Mouse (Mus musculus) C2C12 (cell line): ENCODE measurements at regions not wholly inside any gene's neighbourhood (a gene's known extent, or its start where the extent isn't known, plus 50 kb on each side); places are given as distances from the start of the nearest gene placed in this dataset.

Experiments
- H3K27me3 ChIP-seq: one replicate; pipeline ENCODE4 v1.6.1; 2011; ENCODE audit not compliant: control insufficient read depth, insufficient read depth, insufficient read length
- H3K36me3 ChIP-seq: one replicate; pipeline ENCODE4 v1.6.1; 2011; ENCODE audit not compliant: control insufficient read depth, insufficient read depth
- H3K4me3 ChIP-seq: one replicate; pipeline ENCODE4 v1.5.1; 2011; ENCODE audit warnings: mild to moderate bottlenecking, control low read depth; ENCODE audit not compliant: poor library complexity, insufficient read depth, severe bottlenecking
- H3K79me2 ChIP-seq: one replicate; pipeline ENCODE4 v1.6.1; 2011; ENCODE audit not compliant: control insufficient read depth, insufficient read depth
- H3K79me3 ChIP-seq: one replicate; pipeline ENCODE4 v1.6.1; 2011; ENCODE audit warnings: low read depth, control low read depth
- H3ac ChIP-seq: one replicate; pipeline ENCODE3; 2011; ENCODE audit warnings: low read depth; ENCODE audit not compliant: control insufficient read depth, insufficient read length
- CEBPB ChIP-seq: IDR thresholded peaks from one replicate; pipeline ENCODE4 v1.6.1; 2011; ENCODE audit warnings: low read depth, mild to moderate bottlenecking, control low read depth, moderate library complexity
- CTCF ChIP-seq: IDR thresholded peaks from one replicate; pipeline ENCODE4 v1.5.1; 2011; ENCODE audit not compliant: control insufficient read depth, insufficient read depth, insufficient read length
- FOSL1 ChIP-seq: IDR thresholded peaks from one replicate; pipeline ENCODE4 v1.8.0; 2011; ENCODE audit warnings: mild to moderate bottlenecking, low read length; ENCODE audit not compliant: poor library complexity, insufficient read depth, severe bottlenecking
- MAX ChIP-seq: IDR thresholded peaks from one replicate; pipeline ENCODE4 v1.6.1; 2011; ENCODE audit warnings: mild to moderate bottlenecking, control low read depth
- MYOD1 ChIP-seq: IDR thresholded peaks from one replicate; pipeline ENCODE4 v1.6.1; 2011; ENCODE audit warnings: low read depth; ENCODE audit not compliant: control insufficient read depth, insufficient read length
- MYOG ChIP-seq: IDR thresholded peaks from one replicate; pipeline ENCODE4 v1.6.1; 2011; ENCODE audit not compliant: control insufficient read depth, insufficient read length; ENCODE audit errors: extremely low read depth
- USF1 ChIP-seq: IDR thresholded peaks from one replicate; pipeline ENCODE4 v1.6.1; 2011; ENCODE audit warnings: low read depth, mild to moderate bottlenecking, control low read depth, moderate library complexity

GRCm38 (mm10) chr1:133549816-133550215 lies 60.3 kb downstream of the Snrpe start:
- H3K4me3 ChIP-seq, result no peak overlapping the region
- no peak overlapping the region for H3ac ChIP-seq
- no peaks in the 10 kb centered on the region for H3K36me3 ChIP-seq
- H3K27me3 ChIP-seq, result peaks cover 12% of the 10 kb centered on the region
- TF ChIP-seq MYOG, result no peak
- no peak for TF ChIP-seq CEBPB
- TF ChIP-seq FOSL1, result no peak
- no peak for TF ChIP-seq MYOD1
- TF ChIP-seq USF1, result no peak
- TF ChIP-seq MAX, result no peak
- no peak for TF ChIP-seq CTCF
- no peaks in the 10 kb centered on the region for H3K79me3 ChIP-seq
- H3K79me2 ChIP-seq, result no peaks in the 10 kb centered on the region

- Histone ChIP-seq H3K79me3 (no peaks in the 10 kb centered on the region), H3ac (no peak overlapping the region)
These were observed 61.1 kb downstream of the Snrpe start for GRCm38 (mm10) chr1:133548971-133549370.

GRCm38 (mm10) chr1:133547541-133547940 lies 62.5 kb downstream of the Snrpe start:
- no peak overlapping the region for H3K4me3 ChIP-seq
- peaks cover 27% of the 10 kb centered on the region for H3K27me3 ChIP-seq
- H3K79me3 ChIP-seq, result no peaks in the 10 kb centered on the region
- no peaks in the 10 kb centered on the region for H3K36me3 ChIP-seq
- H3K79me2 ChIP-seq, result no peaks in the 10 kb centered on the region
- TF ChIP-seq USF1, result no peak
- no peak for TF ChIP-seq CTCF
- no peak for TF ChIP-seq CEBPB
- TF ChIP-seq MYOD1, result no peak
- no peak overlapping the region for H3ac ChIP-seq

More at GRCm38 (mm10) chr1:133548971-133549370, 61.1 kb downstream of the Snrpe start:
- H3K36me3 ChIP-seq, result no peaks in the 10 kb centered on the region
- H3K4me3 ChIP-seq, result no peak overlapping the region
- peaks cover 15% of the 10 kb centered on the region for H3K27me3 ChIP-seq
- no peaks in the 10 kb centered on the region for H3K79me2 ChIP-seq
- no peak for TF ChIP-seq USF1
- TF ChIP-seq CTCF, result no peak
- TF ChIP-seq MAX, result no peak
- no peak for TF ChIP-seq FOSL1
- no peak for TF ChIP-seq CEBPB
- TF ChIP-seq MYOD1, result no peak
- no peak for TF ChIP-seq MYOG

GRCm38 (mm10) chr1:133544996-133545395 lies 65.1 kb downstream of the Snrpe start:
- Histone ChIP-seq H3K79me3 (no peaks in the 10 kb centered on the region), H3K27me3 (peaks cover 33% of the 10 kb centered on the region), H3K79me2 (no peaks in the 10 kb centered on the region), H3ac (no peak overlapping the region), H3K4me3 (no peak overlapping the region), H3K36me3 (no peaks in the 10 kb centered on the region)
- no peak for TF ChIP-seq MYOD1

- Histone ChIP-seq H3K36me3 (no peaks in the 10 kb centered on the region), H3ac (no peak overlapping the region), H3K79me3 (no peaks in the 10 kb centered on the region), H3K4me3 (no peak overlapping the region), H3K79me2 (no peaks in the 10 kb centered on the region), H3K27me3 (peaks cover 33% of the 10 kb centered on the region)
- TF ChIP-seq FOSL1 (no peak), MYOG (no peak), MYOD1 (no peak)
These were observed 66.3 kb downstream of the Snrpe start for GRCm38 (mm10) chr1:133543751-133544150.

GRCm38 (mm10) chr1:133541996-133542775 lies 67.9 kb downstream of the Snrpe start:
- no peaks in the 10 kb centered on the region for H3K36me3 ChIP-seq
- no peak for TF ChIP-seq CTCF
- no peak for TF ChIP-seq FOSL1
- no peak for TF ChIP-seq CEBPB
- TF ChIP-seq MAX, result no peak
- TF ChIP-seq MYOD1, result no peak
- TF ChIP-seq MYOG, result no peak
- no peak for TF ChIP-seq USF1
- H3K4me3 ChIP-seq, result no peak overlapping the region
- no peaks in the 10 kb centered on the region for H3K79me3 ChIP-seq
- H3ac ChIP-seq, result no peak overlapping the region
- H3K27me3 ChIP-seq, result peaks cover 36% of the 10 kb centered on the region
- H3K79me2 ChIP-seq, result no peaks in the 10 kb centered on the region
